Mouse (Mus musculus) small intestine, adult 2 months (tissue): ENCODE measurements around the gene Snx15. TPM values are rescaled to one million over a fixed set of nuclear protein-coding genes. Genes with fewer than 3 reads are reported as not detected.

ENCODE experiments used
- H3K27ac ChIP-seq: fragments of 200-500 bp; 2 replicates; pipeline ENCODE4 v1.5.1; 2012; ENCODE audit warnings: low read depth, low read length, control low read depth, inconsistent platforms; ENCODE audit not compliant: insufficient read depth
- H3K27me3 ChIP-seq: fragments of 200-500 bp; 2 replicates; pipeline ENCODE4 v1.6.1; 2012; ENCODE audit warnings: mild to moderate bottlenecking, moderate library complexity, low read length, inconsistent platforms; ENCODE audit not compliant: control insufficient read depth, insufficient read depth
- H3K36me3 ChIP-seq: fragments of 200-500 bp; 2 replicates; pipeline ENCODE4 v1.6.1; 2012; ENCODE audit warnings: mild to moderate bottlenecking, low read length, control low read depth, inconsistent platforms; ENCODE audit not compliant: control insufficient read depth, insufficient read depth
- H3K4me1 ChIP-seq: fragments of 200-500 bp; 2 replicates; pipeline ENCODE4 v1.6.1; 2012; ENCODE audit warnings: low read length, inconsistent platforms, mixed read lengths; ENCODE audit not compliant: control insufficient read depth, insufficient read depth, insufficient read length
- H3K4me3 ChIP-seq: fragments of 200-500 bp; 2 replicates; pipeline ENCODE4 v1.5.1; 2012; ENCODE audit warnings: low read depth, mild to moderate bottlenecking, control low read depth, inconsistent platforms, low read length, moderate library complexity
- CTCF ChIP-seq: fragments of 200-500 bp; IDR thresholded peaks from 2 replicates; pipeline ENCODE4 v1.5.1; 2012; ENCODE audit warnings: low read depth, mild to moderate bottlenecking, control low read depth, inconsistent platforms, low read length, moderate library complexity, mixed read lengths; ENCODE audit not compliant: insufficient replicate concordance, insufficient read length; ENCODE audit errors: extremely low read depth
- POLR2A ChIP-seq: fragments of 200-500 bp; IDR thresholded peaks from 2 replicates; pipeline ENCODE4 v1.6.1; 2012; ENCODE audit warnings: low read depth, mild to moderate bottlenecking, control low read depth, inconsistent platforms, low read length, moderate library complexity
- WGBS: fragments of 180-500 bp; shearing (Covaris S2); methylation state at CpG from one replicate; pipeline ENCODE4 v1.1.7; 2018; 5-methylcytosine and 5-hydroxymethylcytosine counted together
- polyA plus RNA-seq: library from polyadenylated mRNA; depleted of rRNA; stranded (reverse); fragments of >200 nt; gene quantifications from 2 replicates; pipeline ENCODE4 v1.2.3, GENCODE M21; 2012

Snx15 gene
- polyA plus RNA-seq, 1 experiment: 41.8 TPM

GRCm38 (mm10) chr19:6118677-6119185 is 9.4 kb downstream of the Snx15 start:
- TF ChIP-seq CTCF (no peak), POLR2A (no peak)

GRCm38 (mm10) chr19:6117986-6118676 is 10.0 kb downstream of the Snx15 start, which contains the start of gene Sac3d1:
Gene Sac3d1, minus strand, starts transcription at chr19:6118650.
- Histone ChIP-seq H3K36me3 (peaks cover 35% of the 10 kb centered on the region), H3K4me3 (peak within 1 kb of the TSS; percentile 73), H3K27me3 (no peaks in the 10 kb centered on the region), H3K27ac (peak within 1 kb of the TSS; percentile 83), H3K4me1 (peaks cover 24% of the 10 kb centered on the region)
- WGBS: under 1% methylated on average over 77 of the region's 77 CpGs
- TF ChIP-seq POLR2A (peak; percentile 44), CTCF (no peak)

More at GRCm38 (mm10) chr19:6118677-6119185, 9.4 kb downstream of the Snx15 start:
- H3K27me3 ChIP-seq: no peaks in the 10 kb centered on the region
- under 1% methylated on average over 8 of the region's 8 CpGs for WGBS
- peak overlapping the region; percentile 28 for H3K27ac ChIP-seq
- peaks cover 30% of the 10 kb centered on the region for H3K36me3 ChIP-seq
- peaks cover 27% of the 10 kb centered on the region for H3K4me1 ChIP-seq
- peak overlapping the region; percentile 73; the same call in 1 of the 2 replicates for H3K4me3 ChIP-seq

GRCm38 (mm10) chr19:6117346-6117985 is 10.6 kb downstream of the Snx15 start:
- Histone ChIP-seq H3K36me3 (peaks cover 41% of the 10 kb centered on the region), H3K27ac (peak overlapping the region; percentile 83), H3K27me3 (no peaks in the 10 kb centered on the region), H3K4me1 (peaks cover 22% of the 10 kb centered on the region), H3K4me3 (peak overlapping the region; percentile 73)
- TF ChIP-seq CTCF: no peak
- no peak; the same call in 1 of the 2 replicates for TF ChIP-seq POLR2A
- WGBS: 2% methylated on average over 32 of the region's 32 CpGs

GRCm38 (mm10) chr19:6116113-6116850 is 11.8 kb downstream of the Snx15 start:
- WGBS: 81% methylated on average over 15 of the region's 15 CpGs
- TF ChIP-seq POLR2A: no peak
- TF ChIP-seq CTCF: no peak
- Histone ChIP-seq H3K36me3 (peaks cover 52% of the 10 kb centered on the region), H3K4me3 (no peak overlapping the region), H3K27ac (no peak overlapping the region), H3K27me3 (no peaks in the 10 kb centered on the region), H3K4me1 (peaks cover 16% of the 10 kb centered on the region; the same call in 1 of the 2 replicates)

GRCm38 (mm10) chr19:6113116-6113515 is 15.0 kb downstream of the Snx15 start:
- H3K27ac ChIP-seq: no peak overlapping the region
- H3K27me3 ChIP-seq: no peaks in the 10 kb centered on the region
- TF ChIP-seq CTCF (no peak), POLR2A (no peak)
- H3K4me3 ChIP-seq: no peak overlapping the region
- peaks cover 6% of the 10 kb centered on the region; the same call in 1 of the 2 replicates for H3K4me1 ChIP-seq
- 57% methylated on average over 6 of the region's 6 CpGs for WGBS
- H3K36me3 ChIP-seq: peaks cover 71% of the 10 kb centered on the region

- peaks cover 19% of the 10 kb centered on the region for H3K4me1 ChIP-seq
- TF ChIP-seq POLR2A (peak; percentile 95), CTCF (no peak)
- peak within 1 kb of the TSS; percentile 71 for H3K27ac ChIP-seq
- WGBS: 38% methylated on average over 7 of the region's 7 CpGs
- H3K4me3 ChIP-seq: peak within 1 kb of the TSS; percentile 64
- H3K27me3 ChIP-seq: no peaks in the 10 kb centered on the region
- peaks cover 21% of the 10 kb centered on the region; the same call in 1 of the 2 replicates for H3K36me3 ChIP-seq
Observed at GRCm38 (mm10) chr19:6105586-6105985, 22.5 kb downstream of the Snx15 start, which contains the start of gene Naaladl1. Gene Naaladl1, plus strand, starts transcription at chr19:6105782.

- WGBS: 30% methylated on average over 4 of the region's 4 CpGs
- TF ChIP-seq CTCF (no peak), POLR2A (no peak)
- H3K27ac ChIP-seq: peak overlapping the region; percentile 71
Observed at GRCm38 (mm10) chr19:6104476-6104875, 23.6 kb downstream of the Snx15 start.

More at GRCm38 (mm10) chr19:6104476-6104875, 23.6 kb downstream of the Snx15 start:
- Histone ChIP-seq H3K36me3 (peaks cover 14% of the 10 kb centered on the region; the same call in 1 of the 2 replicates), H3K4me1 (peaks cover 19% of the 10 kb centered on the region), H3K27me3 (no peaks in the 10 kb centered on the region), H3K4me3 (no peak overlapping the region)
